Mouse (Mus musculus): Measurements from ENCODE around the gene Cap1.

DNA sequence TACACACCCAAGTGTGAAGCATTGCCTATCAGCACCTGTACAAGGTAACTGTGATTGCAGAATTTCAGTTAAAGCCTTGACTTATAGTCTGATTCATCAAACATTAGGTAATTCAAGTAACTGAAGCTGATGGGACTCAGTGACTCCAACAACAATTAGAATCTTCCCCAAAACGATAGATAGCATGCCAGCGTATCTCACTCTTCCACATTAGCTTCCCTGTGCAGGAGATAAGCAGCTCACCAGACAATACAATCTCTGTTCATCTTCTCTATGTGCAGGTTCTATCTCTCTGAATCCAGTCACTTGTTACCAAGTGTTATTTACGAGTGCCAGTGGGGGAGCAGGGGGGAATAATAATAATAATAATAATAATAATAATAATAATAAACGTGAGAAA is 12.3 kb downstream of the Cap1 start:
- TF ChIP-seq CTCF (IDR thresholded peaks at IDR 0.05; ENCODE audit: low read depth) (no peak), EP300 (IDR thresholded peaks at IDR 0.05; ENCODE audit: low read depth) (no peak)

Measured in liver, postnatal 0 days (tissue).